Mouse (Mus musculus) hindbrain, postnatal 0 days (tissue): Measurements from ENCODE around the gene Efnb3. TPM values are rescaled to one million over a fixed set of nuclear protein-coding genes. Genes with fewer than 3 reads are reported as not detected.

Experiments used
- ATAC-seq: fragments of 200-750 bp; cut with Nextera tagmentation; 2 replicates; pipeline ENCODE4 v1.8.0; 2017; ENCODE audit warnings: mild to moderate bottlenecking, moderate TSS enrichment, moderate library complexity
- DNase-seq: peaks from one replicate; pipeline ENCODE4 v3.0.0-alpha.2; 2015; ENCODE audit warnings: low spot score
- H3K27ac ChIP-seq: fragments of 300-500 bp; sonication (generic); 2 replicates; pipeline ENCODE4 v1.5.1; 2014; ENCODE audit warnings: mild to moderate bottlenecking
- H3K27me3 ChIP-seq: fragments of 300-500 bp; sonication (generic); 2 replicates; pipeline ENCODE4 v1.6.1; 2014; ENCODE audit warnings: low read length, mixed read lengths; ENCODE audit not compliant: insufficient read depth
- H3K36me3 ChIP-seq: fragments of 300-500 bp; sonication (generic); 2 replicates; pipeline ENCODE4 v1.6.1; 2014; ENCODE audit warnings: low read length, mixed read lengths; ENCODE audit not compliant: insufficient read depth
- H3K4me1 ChIP-seq: fragments of 300-500 bp; sonication (generic); 2 replicates; pipeline ENCODE4 v1.6.1; 2014; ENCODE audit warnings: antibody characterized with exemption, low read length, mixed read lengths; ENCODE audit not compliant: insufficient read depth
- H3K4me2 ChIP-seq: fragments of 300-500 bp; sonication (generic); 2 replicates; pipeline ENCODE4 v1.6.1; 2014; ENCODE audit warnings: low read depth, mild to moderate bottlenecking, low read length, moderate library complexity, mixed read lengths
- H3K4me3 ChIP-seq: fragments of 300-500 bp; sonication (generic); 2 replicates; pipeline ENCODE4 v1.5.1; 2014; ENCODE audit warnings: low read length
- H3K9ac ChIP-seq: fragments of 300-500 bp; sonication (generic); replicated peaks from 2 replicates; pipeline ENCODE4 v1.6.1; 2014; ENCODE audit warnings: mild to moderate bottlenecking, low read length, moderate library complexity, mixed read lengths
- H3K9me3 ChIP-seq: fragments of 300-500 bp; sonication (generic); 2 replicates; pipeline ENCODE4 v1.6.1; 2016; ENCODE audit warnings: low read length, mixed read lengths
- CTCF ChIP-seq: IDR thresholded peaks from 2 replicates; pipeline ENCODE4 v1.5.1; 2016; ENCODE audit warnings: antibody characterized with exemption, control low read depth, low read depth
- WGBS: fragments of 180-500 bp; shearing (Covaris S2); extraction: QIAGEN DNeasy Blood & Tissue Kit; methylation state at CpG from one replicate; pipeline ENCODE4 v1.1.7; 2014; 5-methylcytosine and 5-hydroxymethylcytosine counted together
- microRNA-seq, 2 experiments: library from miRNA; unstranded; fragments of <30 nt; microRNA quantifications; one replicate each; pipeline ENCODE4; 2016
- polyA plus RNA-seq: library from polyadenylated mRNA; unstranded; fragments of >200 nt; fragmentation: Nextera tagmentation; extraction: Ambion mirVana; gene quantifications from 2 replicates; pipeline ENCODE4 v1.2.1, GENCODE M21; 2015
- total RNA-seq: library from RNA; depleted of rRNA; stranded (reverse); fragments of >200 nt; gene quantifications from 2 replicates; pipeline ENCODE4 v1.2.3, GENCODE M21; 2014; rRNA removed

Efnb3 gene
- total and polyA plus RNA-seq, 2 experiments from 2014 or later = 94.4 to 111 TPM

- ATAC-seq (no peak), DNase-seq (no peak)
- Histone ChIP-seq H3K36me3 (no peaks in the 10 kb centered on the region), H3K9ac (0 out of 2 replicates have a peak overlapping the region, but pooled peaks have one; percentile 2), H3K4me3 (no peak overlapping the region), H3K9me3 (no peaks in the 10 kb centered on the region), H3K27me3 (no peaks in the 10 kb centered on the region), H3K27ac (no peak overlapping the region), H3K4me2 (no peak overlapping the region), H3K4me1 (no peaks in the 10 kb centered on the region)
- 56% methylated on average over 7 of the region's 7 CpGs for WGBS
- TF ChIP-seq CTCF = no peak
These were observed 49.1 kb downstream of the Efnb3 start for GRCm38 (mm10) chr11:69510796-69511496.

Small RNAs within 50 kb of the gene (microRNA-seq; reads per million reads assigned to microRNA genes)
- gene Gm27493 = 0 reads per million in 2 experiments

Other genes starting within 250 kb of the Efnb3 start
- gene Cntrob, start 236.4 kb downstream of the Efnb3 start, total RNA-seq = 13.3 and 22.0 TPM in 2 replicates
- gene Cntrob, start 236.4 kb downstream of the Efnb3 start, polyA plus RNA-seq = 11.0 and 12.0 TPM in 2 replicates
- 150 and 157 TPM in 2 replicates for gene Trappc1, start 236.2 kb downstream of the Efnb3 start, total RNA-seq
- gene Trappc1, start 236.2 kb downstream of the Efnb3 start, polyA plus RNA-seq = 171 and 173 TPM in 2 replicates
- gene Kcnab3, start 233.9 kb downstream of the Efnb3 start, total RNA-seq = 5.5 and 7.8 TPM in 2 replicates
- gene Kcnab3, start 233.9 kb downstream of the Efnb3 start, polyA plus RNA-seq = 6.1 and 6.6 TPM in 2 replicates
- 127 and 141 TPM in 2 replicates for gene Rnf227, start 219.7 kb downstream of the Efnb3 start, total RNA-seq
- 234 and 241 TPM in 2 replicates for gene Rnf227, start 219.7 kb downstream of the Efnb3 start, polyA plus RNA-seq
- 252 and 255 TPM in 2 replicates for gene Chd3, start 190.8 kb downstream of the Efnb3 start, total RNA-seq
- 46.6 and 49.7 TPM in 2 replicates for gene Chd3, start 190.8 kb downstream of the Efnb3 start, polyA plus RNA-seq
- gene Naa38, start 164.7 kb downstream of the Efnb3 start, total RNA-seq = 77.1 and 99.0 TPM in 2 replicates
- gene Naa38, start 164.7 kb downstream of the Efnb3 start, polyA plus RNA-seq = 162 and 163 TPM in 2 replicates
- gene Cyb5d1, start 164.6 kb downstream of the Efnb3 start, total RNA-seq = 21.8 and 26.9 TPM in 2 replicates
- gene Cyb5d1, start 164.6 kb downstream of the Efnb3 start, polyA plus RNA-seq = 18.5 and 22.2 TPM in 2 replicates
- 3.8 and 4.3 TPM in 2 replicates for gene Tmem88, start 162.0 kb downstream of the Efnb3 start, total RNA-seq
- gene Tmem88, start 162.0 kb downstream of the Efnb3 start, polyA plus RNA-seq = 8.7 and 9.5 TPM in 2 replicates
- 8.0 and 10.5 TPM in 2 replicates for gene Kdm6b, start 146.5 kb downstream of the Efnb3 start, total RNA-seq
- 20.5 and 22.3 TPM in 2 replicates for gene Kdm6b, start 146.5 kb downstream of the Efnb3 start, polyA plus RNA-seq
- 3.9 and 4.9 TPM in 2 replicates for gene Dnah2, start 11.1 kb downstream of the Efnb3 start, total RNA-seq
- 2.0 and 3.2 TPM in 2 replicates for gene Dnah2, start 11.1 kb downstream of the Efnb3 start, polyA plus RNA-seq
- gene Wrap53, start 20.1 kb upstream of the Efnb3 start, total RNA-seq = 16.4 and 19.4 TPM in 2 replicates
- gene Wrap53, start 20.1 kb upstream of the Efnb3 start, polyA plus RNA-seq = 12.8 and 13.8 TPM in 2 replicates
- gene Trp53, start 20.2 kb upstream of the Efnb3 start, total RNA-seq = 33.5 and 41.5 TPM in 2 replicates
- gene Trp53, start 20.2 kb upstream of the Efnb3 start, polyA plus RNA-seq = 36.6 and 37.4 TPM in 2 replicates
- gene Atp1b2, start 45.7 kb upstream of the Efnb3 start, total RNA-seq = 185 and 210 TPM in 2 replicates
- 145 and 157 TPM in 2 replicates for gene Atp1b2, start 45.7 kb upstream of the Efnb3 start, polyA plus RNA-seq
- gene Shbg, start 57.7 kb upstream of the Efnb3 start, total RNA-seq = 0.40 TPM in 1 of 2 replicates, not detected in the other
- gene Shbg, start 57.7 kb upstream of the Efnb3 start, polyA plus RNA-seq = not detected in 2 replicates
- 8.6 and 10.9 TPM in 2 replicates for gene Sat2, start 61.8 kb upstream of the Efnb3 start, total RNA-seq
- gene Sat2, start 61.8 kb upstream of the Efnb3 start, polyA plus RNA-seq = 35.4 and 41.4 TPM in 2 replicates
- gene Fxr2, start 72.8 kb upstream of the Efnb3 start, total RNA-seq = 68.5 and 79.6 TPM in 2 replicates
- 23.3 and 28.8 TPM in 2 replicates for gene Fxr2, start 72.8 kb upstream of the Efnb3 start, polyA plus RNA-seq
- not detected in 2 replicates for gene Sox15, start 95.1 kb upstream of the Efnb3 start, total RNA-seq
- gene Sox15, start 95.1 kb upstream of the Efnb3 start, polyA plus RNA-seq = 0.35 and 0.40 TPM in 2 replicates
- 141 and 256 TPM in 2 replicates for gene Mpdu1, start 102.4 kb upstream of the Efnb3 start, total RNA-seq
- gene Mpdu1, start 102.4 kb upstream of the Efnb3 start, polyA plus RNA-seq = 122 and 124 TPM in 2 replicates
- 6.0 and 7.5 TPM in 2 replicates for gene Cd68, start 105.9 kb upstream of the Efnb3 start, total RNA-seq
- 10.5 and 12.0 TPM in 2 replicates for gene Cd68, start 105.9 kb upstream of the Efnb3 start, polyA plus RNA-seq
- 696 and 745 TPM in 2 replicates for gene Eif4a1, start 112.2 kb upstream of the Efnb3 start, total RNA-seq
- gene Eif4a1, start 112.2 kb upstream of the Efnb3 start, polyA plus RNA-seq = 427 and 463 TPM in 2 replicates
- gene Senp3, start 121.9 kb upstream of the Efnb3 start, total RNA-seq = 68.6 and 90.4 TPM in 2 replicates
- 69.2 and 69.3 TPM in 2 replicates for gene Senp3, start 121.9 kb upstream of the Efnb3 start, polyA plus RNA-seq
- gene Tnfsf13, start 125.6 kb upstream of the Efnb3 start, total RNA-seq = 0.14 and 1.8 TPM in 2 replicates
- 0.76 and 0.98 TPM in 2 replicates for gene Tnfsf13, start 125.6 kb upstream of the Efnb3 start, polyA plus RNA-seq
- 3.1 and 7.1 TPM in 2 replicates for gene Tnfsf12, start 135.6 kb upstream of the Efnb3 start, total RNA-seq
- gene Tnfsf12, start 135.6 kb upstream of the Efnb3 start, polyA plus RNA-seq = 5.0 and 6.0 TPM in 2 replicates
- 0.94 and 4.6 TPM in 2 replicates for gene Tnfsfm13, start 135.9 kb upstream of the Efnb3 start, total RNA-seq
- 2.0 and 2.8 TPM in 2 replicates for gene Tnfsfm13, start 135.9 kb upstream of the Efnb3 start, polyA plus RNA-seq
- 18.3 and 18.8 TPM in 2 replicates for gene Polr2a, start 198.4 kb upstream of the Efnb3 start, total RNA-seq
- gene Polr2a, start 198.4 kb upstream of the Efnb3 start, polyA plus RNA-seq = 9.1 and 10.5 TPM in 2 replicates
- gene Slc35g3, start 201.8 kb upstream of the Efnb3 start, total RNA-seq = 0.72 TPM in 1 of 2 replicates, not detected in the other
- 0.11 and 0.15 TPM in 2 replicates for gene Slc35g3, start 201.8 kb upstream of the Efnb3 start, polyA plus RNA-seq
- gene Zbtb4, start 205.7 kb upstream of the Efnb3 start, total RNA-seq = 39.2 and 39.9 TPM in 2 replicates
- gene Zbtb4, start 205.7 kb upstream of the Efnb3 start, polyA plus RNA-seq = 4.6 and 4.9 TPM in 2 replicates
- 1.5 TPM in 1 of 2 replicates, not detected in the other for gene Chrnb1, start 235.7 kb upstream of the Efnb3 start, total RNA-seq
- 0.85 and 1.5 TPM in 2 replicates for gene Chrnb1, start 235.7 kb upstream of the Efnb3 start, polyA plus RNA-seq
- 19.1 and 19.2 TPM in 2 replicates for gene Fgf11, start 241.7 kb upstream of the Efnb3 start, total RNA-seq
- gene Fgf11, start 241.7 kb upstream of the Efnb3 start, polyA plus RNA-seq = 3.8 and 4.4 TPM in 2 replicates
- 0.16 and 0.72 TPM in 2 replicates for gene Tmem102, start 245.4 kb upstream of the Efnb3 start, total RNA-seq
- gene Tmem102, start 245.4 kb upstream of the Efnb3 start, polyA plus RNA-seq = 1.1 and 1.5 TPM in 2 replicates